Mouse (Mus musculus) embryonic facial prominence, embryonic 14.5 days (tissue): ENCODE data around the gene Dph6. TPM values are rescaled to one million over a fixed set of nuclear protein-coding genes. Genes with fewer than 3 reads are reported as not detected.
A peak's percentile ranks its signal among the peaks of the same experiment; 100 is the strongest.
"Not testable (repeated sequence)": the region's sequence is repeated elsewhere in the genome, so short reads cannot be mapped to it uniquely, and the experiment has no call there.

Source experiments
- ATAC-seq: fragments of 200-750 bp; cut with Nextera tagmentation; 2 replicates; pipeline ENCODE4 v1.8.0; 2017; ENCODE audit warnings: low read depth, moderate number of reproducible peaks, moderate TSS enrichment
- DNase-seq: peaks from one replicate; pipeline ENCODE4 v3.0.0-alpha.2; 2015; ENCODE audit warnings: low spot score
- H3K27ac ChIP-seq: fragments of 300-500 bp; sonication (generic); replicated peaks from 2 replicates; pipeline ENCODE4 v1.5.1; 2014; ENCODE audit warnings: low read depth, mild to moderate bottlenecking, low read length, moderate library complexity
- H3K27me3 ChIP-seq: fragments of 300-500 bp; sonication (generic); replicated peaks from 2 replicates; pipeline ENCODE4 v1.6.1; 2014; ENCODE audit warnings: low read length; ENCODE audit not compliant: control insufficient read depth, insufficient read depth
- H3K36me3 ChIP-seq: fragments of 300-500 bp; sonication (generic); 2 replicates; pipeline ENCODE4 v1.6.1; 2014; ENCODE audit warnings: low read length, mixed read lengths; ENCODE audit not compliant: control insufficient read depth, insufficient read depth
- H3K4me1 ChIP-seq: fragments of 300-500 bp; sonication (generic); 2 replicates; pipeline ENCODE4 v1.6.1; 2014; ENCODE audit warnings: antibody characterized with exemption, low read length; ENCODE audit not compliant: control insufficient read depth, insufficient read depth
- H3K4me2 ChIP-seq: fragments of 300-500 bp; sonication (generic); 2 replicates; pipeline ENCODE4 v1.6.1; 2014; ENCODE audit warnings: low read depth, mild to moderate bottlenecking, low read length, moderate library complexity, mixed read lengths
- H3K4me3 ChIP-seq: fragments of 300-500 bp; sonication (generic); 2 replicates; pipeline ENCODE4 v1.5.1; 2014; ENCODE audit warnings: low read depth, mild to moderate bottlenecking, low read length
- H3K9ac ChIP-seq: fragments of 300-500 bp; sonication (generic); 2 replicates; pipeline ENCODE4 v1.6.1; 2014; ENCODE audit warnings: low read depth, mild to moderate bottlenecking, low read length, moderate library complexity, mixed read lengths
- H3K9me3 ChIP-seq: fragments of 300-500 bp; sonication (generic); 2 replicates; pipeline ENCODE4 v1.6.1; 2016; ENCODE audit warnings: low read length; ENCODE audit not compliant: control insufficient read depth
- WGBS: fragments of 180-500 bp; shearing (Covaris S2); extraction: QIAGEN DNeasy Blood & Tissue Kit; methylation state at CpG from one replicate; pipeline ENCODE4 v1.1.7; 2014; 5-methylcytosine and 5-hydroxymethylcytosine counted together
- polyA plus RNA-seq: library from polyadenylated mRNA; unstranded; fragments of >200 nt; fragmentation: Nextera tagmentation; extraction: Ambion mirVana; gene quantifications from 2 replicates; pipeline ENCODE4 v1.2.1, GENCODE M21; 2014

The Dph6 gene
- polyA plus RNA-seq, 1 experiment from 2014 or later = 18.5 TPM

DNA sequence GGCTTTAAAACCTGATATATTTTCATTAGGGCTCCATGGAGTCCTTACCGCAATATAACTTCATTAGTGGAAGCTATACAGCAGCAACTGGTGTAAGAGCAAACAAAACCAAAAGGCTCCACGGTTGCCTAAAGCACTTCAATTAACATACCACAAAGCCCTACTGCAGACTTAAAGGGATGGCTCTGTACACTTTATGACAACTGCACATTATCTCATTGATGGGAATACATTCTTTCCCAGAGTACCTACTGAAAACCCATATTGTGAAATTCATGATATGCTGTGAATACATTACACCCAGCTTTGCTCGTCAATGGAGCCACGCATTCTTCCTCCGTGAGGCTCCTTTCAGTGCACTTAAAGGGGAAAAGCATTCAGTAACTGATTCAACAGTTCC, 8.5 kb downstream of the Dph6 start:
- 60% methylated on average over 5 of the region's 5 CpGs for WGBS
- Histone ChIP-seq H3K9me3 (no peaks in the 10 kb centered on the region), H3K36me3 (peaks cover 8% of the 10 kb centered on the region; the same call in 1 of the 2 replicates), H3K4me2 (no peak overlapping the region), H3K9ac (no peak overlapping the region), H3K27me3 (no peaks in the 10 kb centered on the region), H3K4me3 (no peak overlapping the region), H3K27ac (no peak overlapping the region), H3K4me1 (no peaks in the 10 kb centered on the region)
- ATAC-seq (no peak), DNase-seq (peak; percentile 3)

DNA sequence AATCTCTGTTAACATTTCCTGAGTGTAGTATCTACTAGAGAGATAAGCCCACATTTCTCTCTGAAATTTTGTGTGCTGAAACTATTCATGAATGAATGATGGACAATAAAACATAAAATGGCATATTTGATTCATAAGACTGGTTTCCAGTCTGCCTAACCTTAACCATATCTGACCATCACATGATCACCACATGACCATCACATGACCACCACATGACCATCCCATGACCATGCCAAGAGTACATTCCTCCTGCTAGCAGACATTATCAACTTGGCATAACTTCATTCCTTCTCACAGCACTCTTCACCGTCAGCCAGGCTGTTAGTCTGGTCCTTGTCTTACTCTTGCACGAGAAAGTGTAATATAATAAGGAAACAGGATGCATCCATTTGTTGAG, 10.9 kb downstream of the Dph6 start:
- H3K4me1 ChIP-seq = no peaks in the 10 kb centered on the region
- no peak overlapping the region for H3K4me3 ChIP-seq
- H3K27ac ChIP-seq = no peak overlapping the region
- no peaks in the 10 kb centered on the region for H3K9me3 ChIP-seq
- no peak overlapping the region for H3K4me2 ChIP-seq
- 89% methylated on average over 2 of the region's 2 CpGs for WGBS
- H3K9ac ChIP-seq = no peak overlapping the region
- DNase-seq (no peak), ATAC-seq (no peak)
- peaks cover 12% of the 10 kb centered on the region; the same call in 1 of the 2 replicates for H3K36me3 ChIP-seq
- no peaks in the 10 kb centered on the region for H3K27me3 ChIP-seq

DNA sequence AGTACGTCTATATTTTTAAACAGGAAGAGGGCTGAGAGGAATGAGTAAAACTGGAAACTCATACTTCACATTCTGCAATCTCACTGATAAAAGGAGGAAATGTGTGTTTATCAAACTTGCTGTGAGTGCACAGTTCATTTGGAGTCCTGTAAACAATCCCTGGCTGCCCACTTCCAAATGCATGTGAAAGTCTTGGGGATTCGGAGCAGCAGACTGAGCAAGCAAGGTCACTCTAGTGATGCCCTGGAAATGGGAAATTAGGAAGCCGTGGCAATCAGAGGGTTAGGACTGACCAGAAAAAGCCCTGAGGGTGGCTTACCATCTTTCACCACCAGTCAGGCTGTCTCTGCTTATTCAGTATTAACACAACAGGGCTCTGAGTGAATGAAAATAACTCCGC, 30.1 kb downstream of the Dph6 start:
- DNase-seq (no peak), ATAC-seq (no peak)
- H3K4me3 ChIP-seq = no peak overlapping the region
- no peaks in the 10 kb centered on the region for H3K9me3 ChIP-seq
- peaks cover 5% of the 10 kb centered on the region for H3K4me1 ChIP-seq
- no peaks in the 10 kb centered on the region for H3K27me3 ChIP-seq
- WGBS = 33% methylated on average over 4 of the region's 4 CpGs
- no peak overlapping the region for H3K4me2 ChIP-seq
- H3K27ac ChIP-seq = no peak overlapping the region
- H3K9ac ChIP-seq = no peak overlapping the region
- no peaks in the 10 kb centered on the region for H3K36me3 ChIP-seq

DNA sequence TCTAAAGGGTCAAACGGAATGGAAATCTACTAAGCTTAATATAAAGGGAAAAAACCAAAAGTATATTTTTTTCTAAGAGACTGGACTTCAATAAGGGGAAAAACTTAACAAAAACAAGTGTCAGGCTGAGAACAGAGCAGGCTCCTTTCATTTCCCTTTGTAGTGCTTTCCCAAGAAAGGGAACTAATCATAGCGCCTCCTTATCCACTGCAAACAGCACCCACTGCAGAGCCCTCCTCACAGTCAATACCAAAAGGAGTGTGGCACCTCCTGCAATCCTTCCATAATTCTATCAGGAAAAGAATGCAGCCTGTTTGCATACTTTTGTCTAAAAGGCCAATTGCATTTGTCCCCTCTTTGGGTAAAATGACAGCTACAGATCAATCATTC, 32.2 kb downstream of the Dph6 start:
- H3K4me1 ChIP-seq = peaks cover 5% of the 10 kb centered on the region
- ATAC-seq (no peak), DNase-seq (peak; percentile 20)
- no peak overlapping the region for H3K9ac ChIP-seq
- H3K27ac ChIP-seq = no peak overlapping the region
- WGBS = 19% methylated on average over 2 of the region's 2 CpGs
- H3K36me3 ChIP-seq = no peaks in the 10 kb centered on the region
- H3K9me3 ChIP-seq = no peaks in the 10 kb centered on the region
- H3K4me3 ChIP-seq = no peak overlapping the region
- no peak overlapping the region for H3K4me2 ChIP-seq
- no peaks in the 10 kb centered on the region for H3K27me3 ChIP-seq

DNA sequence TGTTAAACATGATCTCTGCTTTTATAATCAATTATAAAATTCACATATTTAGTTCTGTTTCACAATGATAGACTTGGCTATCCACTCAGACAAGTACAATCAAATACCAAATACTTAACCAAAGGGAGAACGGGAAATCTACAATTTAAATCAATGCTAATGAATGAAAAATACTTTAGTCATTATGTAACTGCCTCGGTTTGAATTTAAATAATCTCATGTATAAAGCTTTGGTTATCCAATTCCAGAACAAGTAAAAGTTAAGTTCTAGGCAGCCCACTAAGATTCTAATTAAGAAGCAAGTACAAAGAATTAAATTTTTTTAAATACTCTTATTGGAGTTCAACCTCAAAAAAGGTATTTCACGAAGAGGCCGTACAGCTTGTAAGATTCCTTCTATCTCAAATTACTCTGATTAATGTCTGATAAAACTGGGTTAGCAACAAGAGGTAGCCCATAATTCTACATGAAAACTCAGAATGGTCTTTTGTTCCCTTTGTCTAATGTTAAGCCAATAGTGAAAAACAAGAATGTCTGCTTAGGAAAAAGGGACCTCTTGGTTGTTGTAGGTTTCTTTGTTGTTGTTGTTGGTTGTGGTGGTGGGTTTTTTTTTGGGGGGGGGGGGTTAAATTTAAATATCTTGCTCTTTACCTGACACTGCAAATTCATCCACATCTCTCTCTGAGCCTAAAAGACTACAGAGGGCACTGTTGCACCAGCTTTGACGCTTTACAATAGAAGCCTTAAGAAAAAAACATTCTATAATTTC, 32.8 kb downstream of the Dph6 start:
- Histone ChIP-seq H3K4me1 (peaks cover 5% of the 10 kb centered on the region), H3K27me3 (no peaks in the 10 kb centered on the region), H3K4me3 (no peak overlapping the region), H3K36me3 (no peaks in the 10 kb centered on the region), H3K9ac (no peak overlapping the region), H3K27ac (no peak overlapping the region), H3K4me2 (no peak overlapping the region), H3K9me3 (no peaks in the 10 kb centered on the region)
- 39% methylated on average over 5 of the region's 5 CpGs for WGBS
- DNase-seq = peak; percentile 67
- no peak for ATAC-seq

DNA sequence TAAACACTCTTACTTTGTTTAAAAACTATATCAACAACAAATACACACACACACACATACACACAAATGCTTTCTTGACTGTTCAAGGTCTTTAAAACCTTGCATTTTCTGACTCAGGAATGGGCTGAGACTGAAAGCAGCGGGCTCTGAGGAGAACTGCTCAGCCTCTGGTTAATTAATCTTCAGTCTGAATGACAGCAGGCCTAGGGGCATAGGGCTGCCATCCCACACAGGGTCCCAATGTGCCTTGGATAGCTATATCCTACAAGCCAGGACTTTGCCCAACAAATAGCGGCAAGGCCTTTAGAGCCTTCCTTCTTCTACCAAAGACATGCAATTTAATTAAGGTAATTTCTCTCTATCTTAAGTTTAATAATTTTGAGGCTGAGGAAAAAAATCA, 43.2 kb downstream of the Dph6 start:
- no peaks in the 10 kb centered on the region for H3K9me3 ChIP-seq
- no peak for ATAC-seq
- peak; percentile 19 for DNase-seq

DNA sequence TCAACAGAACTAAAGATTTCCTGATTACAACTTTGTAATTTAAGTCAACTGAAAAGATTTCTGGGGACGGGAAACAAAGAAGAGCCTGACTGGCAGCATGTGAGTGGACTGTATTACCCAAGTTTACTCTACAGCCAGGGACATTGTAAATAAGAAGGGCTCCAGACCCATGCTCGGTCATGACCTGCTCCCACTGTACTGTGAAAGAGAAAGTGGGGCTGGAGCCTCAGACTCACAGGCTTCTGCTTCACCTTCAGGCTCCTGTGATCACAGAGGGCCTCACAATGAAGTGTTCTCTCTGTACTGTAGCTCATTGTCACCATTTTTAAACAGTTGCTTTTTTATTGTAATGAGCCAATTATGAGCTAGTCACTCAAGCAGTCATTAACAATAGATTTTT, 44.7 kb downstream of the Dph6 start:
- no peaks in the 10 kb centered on the region for H3K36me3 ChIP-seq
- 18% methylated on average over 2 of the region's 2 CpGs for WGBS
- ATAC-seq (peak; percentile 50; the same call in 1 of the 2 replicates), DNase-seq (peak; percentile 33)
- no peak overlapping the region for H3K9ac ChIP-seq
- H3K27me3 ChIP-seq = no peaks in the 10 kb centered on the region
- no peaks in the 10 kb centered on the region for H3K4me1 ChIP-seq
- no peak overlapping the region for H3K27ac ChIP-seq
- H3K4me2 ChIP-seq = no peak overlapping the region
- H3K4me3 ChIP-seq = no peak overlapping the region
- H3K9me3 ChIP-seq = no peaks in the 10 kb centered on the region

More for the DNA sequence above, 43.2 kb downstream of the Dph6 start:
- WGBS = 52% methylated on average over 2 of the region's 2 CpGs
- Histone ChIP-seq H3K4me3 (no peak overlapping the region), H3K36me3 (no peaks in the 10 kb centered on the region), H3K27ac (no peak overlapping the region), H3K4me1 (no peaks in the 10 kb centered on the region), H3K4me2 (no peak overlapping the region), H3K27me3 (no peaks in the 10 kb centered on the region), H3K9ac (no peak overlapping the region)

DNA sequence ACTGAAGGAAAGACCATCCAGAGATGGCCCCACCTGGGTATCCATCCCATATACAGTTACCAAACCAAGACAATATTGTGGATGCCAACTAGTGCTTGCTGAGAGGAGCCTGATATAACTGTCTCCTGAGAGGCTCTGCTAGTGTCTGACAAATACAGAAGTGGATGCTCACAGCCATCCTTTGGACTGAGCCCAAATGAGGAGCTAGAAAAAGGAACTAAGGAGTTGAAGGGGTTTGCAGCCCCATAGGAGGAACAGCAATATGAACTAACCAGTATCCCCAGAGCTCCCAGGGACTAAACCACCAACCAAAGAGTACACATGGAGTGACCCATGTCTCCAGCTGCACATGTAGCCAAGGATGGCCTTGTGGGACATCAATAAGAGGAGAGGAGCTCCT, 49.6 kb downstream of the Dph6 start:
- H3K9me3 ChIP-seq, H3K36me3 ChIP-seq, H3K27ac ChIP-seq, H3K4me1 ChIP-seq, ATAC-seq, H3K4me3 ChIP-seq, DNase-seq, H3K27me3 ChIP-seq, H3K9ac ChIP-seq, H3K4me2 ChIP-seq: not testable (repeated sequence)

DNA sequence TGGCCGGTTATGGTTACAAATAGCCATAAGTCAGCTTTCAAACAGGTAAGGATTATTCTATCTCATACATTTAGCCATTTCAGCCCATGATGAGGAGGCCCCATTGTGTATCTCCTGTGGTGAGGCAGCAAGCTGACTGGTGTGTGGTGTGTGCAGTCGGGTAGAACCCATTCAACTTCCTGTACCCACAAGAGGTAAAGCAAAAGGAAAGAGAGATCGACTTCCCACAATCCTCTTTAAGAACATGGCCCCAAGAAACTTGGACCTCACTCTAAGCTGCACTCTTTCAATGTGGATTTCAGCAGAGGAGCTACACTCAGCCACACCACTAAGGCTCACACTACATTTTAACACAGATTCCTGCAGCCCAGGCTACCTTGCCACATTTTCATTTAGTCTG, 53.6 kb downstream of the Dph6 start:
- H3K4me2 ChIP-seq = no peak overlapping the region
- no peak overlapping the region for H3K27ac ChIP-seq
- no peak overlapping the region for H3K4me3 ChIP-seq
- H3K36me3 ChIP-seq = no peaks in the 10 kb centered on the region
- no peaks in the 10 kb centered on the region for H3K27me3 ChIP-seq
- H3K9me3 ChIP-seq = no peaks in the 10 kb centered on the region
- H3K4me1 ChIP-seq = no peaks in the 10 kb centered on the region
- ATAC-seq = no peak
- 87% methylated on average over 3 of the region's 3 CpGs for WGBS
- no peak overlapping the region for H3K9ac ChIP-seq
- no peak for DNase-seq
